Mouse (Mus musculus) hindbrain, embryonic 11.5 days (tissue): ENCODE measurements around the gene Prom2. TPM values are rescaled to one million over a fixed set of nuclear protein-coding genes. Genes with fewer than 3 reads are reported as not detected.

ENCODE experiments used
- ATAC-seq: fragments of 200-750 bp; cut with Nextera tagmentation; 2 replicates; pipeline ENCODE4 v1.8.0; 2017; ENCODE audit warnings: mild to moderate bottlenecking, moderate TSS enrichment, moderate library complexity; ENCODE audit not compliant: low FRiP score
- DNase-seq: peaks from one replicate; pipeline ENCODE4 v3.0.0-alpha.2; 2015; ENCODE audit warnings: low spot score
- H3K27ac ChIP-seq: fragments of 300-500 bp; sonication (generic); 2 replicates; pipeline ENCODE4 v1.5.1; 2014; ENCODE audit warnings: mild to moderate bottlenecking, low read depth, low read length
- H3K27me3 ChIP-seq: fragments of 300-500 bp; sonication (generic); 2 replicates; pipeline ENCODE4 v1.6.1; 2014; ENCODE audit warnings: mild to moderate bottlenecking, low read length, moderate library complexity, mixed read lengths; ENCODE audit not compliant: control insufficient read depth, insufficient read depth
- H3K36me3 ChIP-seq: fragments of 300-500 bp; sonication (generic); 2 replicates; pipeline ENCODE4 v1.6.1; 2014; ENCODE audit warnings: mild to moderate bottlenecking, low read length, moderate library complexity, mixed read lengths; ENCODE audit not compliant: control insufficient read depth, insufficient read depth
- H3K4me1 ChIP-seq: fragments of 300-500 bp; sonication (generic); replicated peaks from 2 replicates; pipeline ENCODE4 v1.6.1; 2014; ENCODE audit warnings: low read length, mixed read lengths; ENCODE audit not compliant: control insufficient read depth, insufficient read depth
- H3K4me2 ChIP-seq: fragments of 300-500 bp; sonication (generic); replicated peaks from 2 replicates; pipeline ENCODE4 v1.6.1; 2014; ENCODE audit warnings: mild to moderate bottlenecking, low read depth, low read length
- H3K4me3 ChIP-seq: fragments of 300-500 bp; sonication (generic); 2 replicates; pipeline ENCODE4 v1.5.1; 2014; ENCODE audit warnings: low read depth, low read length
- H3K9ac ChIP-seq: fragments of 300-500 bp; sonication (generic); 2 replicates; pipeline ENCODE4 v1.6.1; 2014; ENCODE audit warnings: low read depth, low read length
- H3K9me3 ChIP-seq: fragments of 300-500 bp; sonication (generic); 2 replicates; pipeline ENCODE4 v1.6.1; 2016; ENCODE audit warnings: low read length; ENCODE audit not compliant: control insufficient read depth
- WGBS: fragments of 180-500 bp; shearing (Covaris S2); extraction: QIAGEN DNeasy Blood & Tissue Kit; methylation state at CpG from one replicate; pipeline ENCODE4 v1.1.7; 2014; 5-methylcytosine and 5-hydroxymethylcytosine counted together
- polyA plus RNA-seq: library from polyadenylated mRNA; unstranded; fragments of >200 nt; fragmentation: Nextera tagmentation; extraction: Ambion mirVana; gene quantifications from 2 replicates; pipeline ENCODE4 v1.2.1, GENCODE M21; 2014

The Prom2 gene
- polyA plus RNA-seq, 1 experiment from 2014 or later = 0.86 TPM

DNA sequence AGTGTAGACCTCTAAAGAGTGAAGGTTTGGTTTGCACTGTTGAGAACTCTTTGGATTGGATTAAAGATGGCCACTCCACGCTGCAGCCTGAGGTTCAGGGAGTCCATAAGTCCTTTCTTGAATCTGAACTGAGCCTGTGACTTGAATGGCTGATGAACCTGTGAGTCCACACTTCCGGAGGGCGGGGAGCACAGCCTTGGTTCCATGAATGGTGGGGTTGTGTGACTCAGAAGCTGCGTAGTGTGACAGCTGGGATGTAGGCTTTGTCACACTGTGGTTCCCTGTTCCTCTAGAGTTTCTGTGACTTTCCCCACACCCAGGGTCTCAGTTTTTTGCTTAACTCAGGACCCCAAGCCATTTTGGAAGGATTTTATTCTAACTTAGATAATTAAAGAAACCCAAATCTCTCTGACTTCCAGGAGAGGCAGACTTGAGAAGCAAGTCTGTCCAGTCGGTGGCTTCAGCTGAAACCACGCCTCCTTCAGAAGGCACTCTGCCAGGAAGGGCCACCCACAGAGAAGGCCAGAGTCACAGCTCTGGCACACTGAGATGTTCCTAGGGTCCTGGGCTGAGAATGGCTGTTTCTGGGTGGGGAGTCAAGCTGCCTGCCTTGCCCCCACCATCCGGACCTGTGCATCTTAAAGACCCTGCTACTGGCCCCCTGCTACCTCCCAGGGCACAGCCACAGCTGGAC, 33.2 kb downstream of the Prom2 start:
- ATAC-seq (no peak), DNase-seq (no peak)
- H3K27ac ChIP-seq = no peak overlapping the region
- no peaks in the 10 kb centered on the region for H3K9me3 ChIP-seq
- no peak overlapping the region for H3K9ac ChIP-seq
- H3K4me2 ChIP-seq = no peak overlapping the region
- H3K36me3 ChIP-seq = no peaks in the 10 kb centered on the region
- H3K4me1 ChIP-seq = no peaks in the 10 kb centered on the region; the same call in 1 of the 2 replicates
- no peak overlapping the region for H3K4me3 ChIP-seq
- WGBS = 62% methylated on average over 7 of the region's 7 CpGs
- H3K27me3 ChIP-seq = no peaks in the 10 kb centered on the region; the same call in 1 of the 2 replicates

GRCm38 (mm10) chr2:127507077-127507774, 34.0 kb downstream of the Prom2 start:
- Histone ChIP-seq H3K4me2 (no peak overlapping the region), H3K27ac (no peak overlapping the region), H3K4me1 (no peaks in the 10 kb centered on the region; the same call in 1 of the 2 replicates), H3K27me3 (no peaks in the 10 kb centered on the region; the same call in 1 of the 2 replicates), H3K4me3 (no peak overlapping the region), H3K9ac (no peak overlapping the region), H3K9me3 (no peaks in the 10 kb centered on the region), H3K36me3 (no peaks in the 10 kb centered on the region)
- 27% methylated on average over 7 of the region's 7 CpGs for whole genome bisulfite sequencing
- DNase-seq (peak; percentile 91), ATAC-seq (peak; percentile 66)

DNA sequence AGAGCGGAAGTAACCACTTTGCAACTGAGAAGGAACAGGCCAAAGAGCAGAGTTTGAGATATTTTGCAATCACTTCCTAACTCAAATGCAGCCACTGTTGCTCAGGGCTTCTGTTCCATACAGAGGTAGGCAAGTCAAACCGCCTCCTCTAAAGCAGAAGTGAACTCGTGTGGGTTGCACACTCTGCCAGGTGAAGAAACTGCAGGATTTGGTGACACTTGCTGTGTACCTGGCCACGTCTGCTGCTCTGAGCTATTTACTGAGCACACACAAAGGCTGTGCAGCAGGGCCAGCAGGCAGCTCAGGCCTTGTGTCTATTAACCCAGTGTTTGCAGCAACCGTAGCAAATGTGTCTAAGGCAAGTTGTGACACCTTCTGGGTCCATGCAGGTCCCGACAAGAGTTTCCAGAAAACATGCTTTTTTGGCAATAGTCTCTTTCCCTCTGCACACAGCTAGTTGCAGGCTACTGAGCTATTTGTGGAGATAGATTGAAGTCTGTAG, 35.1 kb downstream of the Prom2 start:
- ATAC-seq = no peak
- 83% methylated on average over 6 of the region's 6 CpGs for WGBS

DNA sequence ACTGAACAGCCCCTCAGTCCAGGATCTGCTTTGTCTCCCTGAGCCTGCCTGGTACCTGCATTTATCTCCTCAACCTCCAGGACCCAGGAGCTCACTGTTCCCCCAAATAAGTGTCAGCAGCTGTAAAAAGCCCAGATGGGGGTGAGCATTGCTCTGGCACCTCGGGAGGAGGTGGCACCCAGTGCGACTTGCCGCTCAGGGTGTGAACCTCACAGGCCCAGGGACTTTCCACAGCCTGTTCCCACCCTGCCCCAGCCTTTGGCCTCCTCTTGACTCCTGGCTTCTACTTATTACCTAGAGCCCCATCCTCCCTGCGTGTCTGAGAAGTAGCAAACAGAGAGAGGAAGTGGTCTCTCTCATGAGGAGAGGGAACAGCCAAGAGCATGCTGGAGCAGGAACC, 36.1 kb downstream of the Prom2 start:
- no peaks in the 10 kb centered on the region for H3K36me3 ChIP-seq
- no peak for ATAC-seq
- no peak overlapping the region for H3K4me3 ChIP-seq
- H3K9ac ChIP-seq = no peak overlapping the region
- no peak for DNase-seq
- WGBS = 71% methylated on average over 4 of the region's 4 CpGs
- H3K27me3 ChIP-seq = no peaks in the 10 kb centered on the region; the same call in 1 of the 2 replicates
- no peak overlapping the region for H3K27ac ChIP-seq
- H3K4me2 ChIP-seq = no peak overlapping the region
- H3K9me3 ChIP-seq = no peaks in the 10 kb centered on the region
- no peaks in the 10 kb centered on the region for H3K4me1 ChIP-seq

More for the DNA sequence above, 35.1 kb downstream of the Prom2 start:
- H3K4me1 ChIP-seq = no peaks in the 10 kb centered on the region
- H3K4me3 ChIP-seq = no peak overlapping the region
- no peak overlapping the region for H3K9ac ChIP-seq
- H3K9me3 ChIP-seq = no peaks in the 10 kb centered on the region
- H3K36me3 ChIP-seq = no peaks in the 10 kb centered on the region
- no peak overlapping the region for H3K27ac ChIP-seq
- no peak for DNase-seq
- H3K27me3 ChIP-seq = no peaks in the 10 kb centered on the region; the same call in 1 of the 2 replicates
- H3K4me2 ChIP-seq = no peak overlapping the region

DNA sequence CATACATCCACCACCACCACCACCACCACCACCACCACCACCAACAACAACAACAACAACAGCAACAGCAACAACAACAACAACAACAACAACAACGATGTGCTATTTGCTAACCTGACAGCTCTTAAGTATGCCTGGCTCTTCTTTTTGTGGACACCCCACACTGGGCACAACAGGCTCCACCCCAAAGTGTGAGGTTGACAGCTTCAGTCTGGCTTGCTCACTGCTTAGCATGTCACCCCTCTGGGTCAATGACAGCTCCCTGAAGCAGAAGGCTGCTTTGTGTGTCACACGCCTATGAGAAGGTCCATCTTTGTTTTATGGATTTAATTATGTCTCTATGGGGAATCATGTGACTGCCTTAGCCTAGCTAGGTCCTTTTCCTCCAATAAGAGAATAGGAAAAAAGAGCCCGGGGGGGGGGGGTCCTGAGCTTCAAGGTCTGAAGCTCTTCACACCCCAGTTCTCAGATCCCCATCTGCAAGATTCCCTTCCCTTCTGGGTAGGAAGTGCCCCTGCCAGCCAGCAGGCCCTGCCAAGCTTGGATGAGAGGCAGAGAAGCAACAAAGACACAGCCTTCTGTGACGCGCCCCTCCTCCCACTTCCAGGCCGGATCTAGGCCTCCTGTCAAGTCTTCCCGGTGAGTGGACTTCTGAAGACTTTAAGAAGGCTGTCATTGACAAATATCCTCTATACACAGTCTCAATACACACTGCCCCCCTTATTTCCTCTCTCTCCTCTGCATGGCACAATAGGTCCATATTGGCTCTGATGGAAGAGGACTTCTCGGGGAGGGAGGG, 37.3 kb downstream of the Prom2 start:
- H3K4me3 ChIP-seq = no peak overlapping the region
- 46% methylated on average over 8 of the region's 8 CpGs for WGBS
- H3K27ac ChIP-seq = no peak overlapping the region
- no peaks in the 10 kb centered on the region for H3K36me3 ChIP-seq
- H3K9me3 ChIP-seq = no peaks in the 10 kb centered on the region
- H3K4me1 ChIP-seq = no peaks in the 10 kb centered on the region
- ATAC-seq (no peak), DNase-seq (no peak)
- no peaks in the 10 kb centered on the region; the same call in 1 of the 2 replicates for H3K27me3 ChIP-seq
- no peak overlapping the region for H3K9ac ChIP-seq
- no peak overlapping the region for H3K4me2 ChIP-seq

DNA sequence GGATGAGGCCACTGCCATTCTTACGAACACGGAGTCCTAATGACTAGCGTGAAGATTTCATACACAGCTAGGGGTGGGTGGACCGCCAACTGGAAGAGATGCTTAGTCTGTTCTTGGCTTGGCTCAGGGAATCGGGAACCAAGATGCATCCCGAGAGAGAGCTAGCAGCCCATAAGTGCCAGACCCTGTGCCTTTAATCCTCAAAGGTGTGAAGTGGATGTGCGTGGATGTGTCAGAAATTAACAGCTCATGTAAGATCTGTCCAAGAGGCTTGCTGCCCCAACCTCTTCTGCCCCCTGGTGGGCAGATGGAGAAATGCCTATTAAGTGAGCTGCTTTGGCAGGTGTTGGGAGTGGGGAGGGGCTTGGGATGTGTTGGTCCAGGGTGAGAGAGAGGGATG, 40.2 kb downstream of the Prom2 start:
- no peaks in the 10 kb centered on the region for H3K36me3 ChIP-seq
- H3K9me3 ChIP-seq = no peaks in the 10 kb centered on the region
- H3K4me3 ChIP-seq = no peak overlapping the region
- no peak for ATAC-seq
- H3K4me2 ChIP-seq = no peak overlapping the region
- no peaks in the 10 kb centered on the region; the same call in 1 of the 2 replicates for H3K27me3 ChIP-seq
- peak; percentile 67 for DNase-seq
- no peak overlapping the region for H3K9ac ChIP-seq
- WGBS = 63% methylated on average over 7 of the region's 7 CpGs
- no peaks in the 10 kb centered on the region for H3K4me1 ChIP-seq
- H3K27ac ChIP-seq = no peak overlapping the region

DNA sequence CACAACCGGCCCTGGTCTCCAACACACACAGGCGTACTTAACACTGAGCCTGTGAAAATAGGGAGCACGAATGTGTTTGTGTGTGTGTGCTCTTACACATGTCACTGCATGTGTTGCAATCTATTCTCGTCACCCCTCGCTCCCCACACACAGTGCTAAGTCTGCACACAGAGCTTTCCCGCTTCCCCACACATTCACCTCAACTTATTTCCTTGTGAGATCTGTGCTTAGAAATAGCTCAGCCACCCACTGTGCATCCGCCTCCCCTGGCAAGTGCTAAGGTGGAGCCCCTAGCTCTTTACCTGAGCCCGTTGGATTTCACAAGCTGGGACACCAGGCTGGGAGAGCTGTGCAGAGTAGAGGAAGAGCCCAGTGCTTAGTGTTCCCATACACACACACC, 42.5 kb downstream of the Prom2 start:
- Histone ChIP-seq H3K36me3 (no peaks in the 10 kb centered on the region), H3K4me2 (no peak overlapping the region), H3K9ac (no peak overlapping the region), H3K4me3 (no peak overlapping the region), H3K9me3 (no peaks in the 10 kb centered on the region), H3K4me1 (no peaks in the 10 kb centered on the region), H3K27me3 (no peaks in the 10 kb centered on the region; the same call in 1 of the 2 replicates), H3K27ac (no peak overlapping the region)
- ATAC-seq = no peak
- DNase-seq = no peak
- 74% methylated on average over 8 of the region's 8 CpGs for WGBS

GRCm38 (mm10) chr2:127496321-127496720, 44.9 kb downstream of the Prom2 start:
- no peaks in the 10 kb centered on the region for H3K9me3 ChIP-seq
- H3K4me2 ChIP-seq = no peak overlapping the region
- ATAC-seq (no peak), DNase-seq (no peak)
- H3K4me3 ChIP-seq = no peak overlapping the region
- no peak overlapping the region for H3K27ac ChIP-seq
- H3K4me1 ChIP-seq = no peaks in the 10 kb centered on the region
- H3K36me3 ChIP-seq = no peaks in the 10 kb centered on the region
- whole genome bisulfite sequencing = 62% methylated on average over 1 of the region's 1 CpGs
- no peaks in the 10 kb centered on the region for H3K27me3 ChIP-seq
- no peak overlapping the region for H3K9ac ChIP-seq
